Mouse (Mus musculus) spleen, adult 12 weeks (tissue): Measurements from ENCODE around the gene Vmn1r137.
"Not testable (repeated sequence)": the region's sequence is repeated elsewhere in the genome, so short reads cannot be mapped to it uniquely, and the experiment has no call there.

Experiments used
- DNase-seq: peaks from one replicate; pipeline ENCODE4 v3.0.0; 2022; ENCODE audit warnings: low spot score

Gene Vmn1r137

DNA sequence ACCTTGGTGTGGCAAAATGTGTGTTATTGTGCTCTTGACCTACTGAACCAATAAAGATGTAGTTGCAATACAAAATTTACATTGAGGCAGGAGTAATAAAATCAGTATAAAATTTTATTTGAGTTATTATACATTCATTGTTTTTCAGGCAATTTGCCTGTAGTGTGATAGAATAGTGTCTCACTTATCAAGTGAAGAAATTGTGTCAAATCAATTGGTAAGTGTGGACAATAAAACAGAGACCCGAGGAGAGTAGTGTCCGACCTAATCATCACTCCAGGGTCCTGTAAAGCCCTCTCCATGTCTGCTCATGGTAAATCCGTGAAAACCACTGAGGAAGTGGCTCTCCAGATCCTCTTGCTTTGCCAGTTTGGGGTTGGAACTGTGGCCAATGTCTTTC lies at the start of gene Vmn1r137:
TSS of gene Vmn1r137 (plus strand) at position 301 of the 400 bp plus-strand sequence.
- not testable (repeated sequence) for DNase-seq

DNA sequence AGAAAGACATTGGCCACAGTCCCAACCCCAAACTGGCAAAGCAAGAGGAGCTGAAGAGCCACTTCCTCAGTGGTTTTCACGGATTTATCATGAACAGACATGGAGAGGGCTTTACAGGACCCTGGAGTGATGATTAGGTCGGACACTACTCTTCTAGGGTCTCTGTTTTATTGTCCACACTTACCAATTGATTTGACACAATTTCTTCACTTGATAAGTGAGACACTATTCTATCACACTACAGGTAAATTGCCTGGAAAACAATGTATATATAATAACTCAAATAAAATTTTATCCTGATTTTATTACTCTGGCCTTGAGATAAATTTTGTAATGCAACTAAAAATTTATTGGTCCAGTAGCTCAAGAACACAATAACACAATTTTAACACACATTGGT lies 34.4 kb downstream of the Vmn1r137 start, which contains the start of gene Vmn1r138:
TSS of gene Vmn1r138 (minus strand) at position 101 of the 400 bp plus-strand sequence.
- not testable (repeated sequence) for DNase-seq
